Mouse (Mus musculus): ENCODE data around the gene Bpifa6.

Gene Bpifa6

GRCm38 (mm10) chr2:154044743-154045142 lies 70.0 kb downstream of the Bpifa6 start:
- 79% methylated on average over 3 of the region's 3 CpGs for WGBS

Measured in cerebral cortex, adult 2 months (tissue).